Mouse (Mus musculus) hindbrain, embryonic 16.5 days (tissue): ENCODE measurements around the gene Retreg1. TPM values are rescaled to one million over a fixed set of nuclear protein-coding genes. Genes with fewer than 3 reads are reported as not detected.

Source experiments
- ATAC-seq: fragments of 200-750 bp; cut with Nextera tagmentation; 2 replicates; pipeline ENCODE4 v1.8.0; 2017; ENCODE audit warnings: moderate TSS enrichment, moderate library complexity
- H3K27ac ChIP-seq: fragments of 300-500 bp; sonication (generic); 2 replicates; pipeline ENCODE4 v1.5.1; 2014; ENCODE audit warnings: low read depth, mild to moderate bottlenecking, control low read depth, low read length, moderate library complexity
- H3K27me3 ChIP-seq: fragments of 300-500 bp; sonication (generic); replicated peaks from 2 replicates; pipeline ENCODE4 v1.6.1; 2014; ENCODE audit warnings: low read length; ENCODE audit not compliant: control insufficient read depth, insufficient read depth
- H3K36me3 ChIP-seq: fragments of 300-500 bp; sonication (generic); 2 replicates; pipeline ENCODE4 v1.6.1; 2014; ENCODE audit warnings: mild to moderate bottlenecking, low read length, moderate library complexity, mixed read lengths; ENCODE audit not compliant: control insufficient read depth, insufficient read depth
- H3K4me1 ChIP-seq: fragments of 300-500 bp; sonication (generic); 2 replicates; pipeline ENCODE4 v1.6.1; 2014; ENCODE audit warnings: low read depth, low read length; ENCODE audit not compliant: control insufficient read depth, insufficient read depth
- H3K4me2 ChIP-seq: fragments of 300-500 bp; sonication (generic); 2 replicates; pipeline ENCODE4 v1.6.1; 2014; ENCODE audit warnings: mild to moderate bottlenecking, low read length, control low read depth, moderate library complexity
- H3K4me3 ChIP-seq: fragments of 300-500 bp; sonication (generic); 2 replicates; pipeline ENCODE4 v1.5.1; 2014; ENCODE audit warnings: mild to moderate bottlenecking, low read length, control low read depth, moderate library complexity
- H3K9ac ChIP-seq: fragments of 300-500 bp; sonication (generic); 2 replicates; pipeline ENCODE4 v1.6.1; 2014; ENCODE audit warnings: low read depth, mild to moderate bottlenecking, control low read depth, low read length, moderate library complexity
- H3K9me3 ChIP-seq: fragments of 300-500 bp; sonication (generic); 2 replicates; pipeline ENCODE4 v1.6.1; 2014; ENCODE audit warnings: mild to moderate bottlenecking, low read length, moderate library complexity; ENCODE audit not compliant: control insufficient read depth
- WGBS: fragments of 180-500 bp; shearing (Covaris S2); extraction: QIAGEN DNeasy Blood & Tissue Kit; methylation state at CpG from one replicate; pipeline ENCODE4 v1.1.7; 2014; 5-methylcytosine and 5-hydroxymethylcytosine counted together
- polyA plus RNA-seq: library from polyadenylated mRNA; unstranded; fragments of >200 nt; fragmentation: Nextera tagmentation; extraction: Ambion mirVana; gene quantifications from 2 replicates; pipeline ENCODE4 v1.2.1, GENCODE M21; 2015

Retreg1 gene
- polyA plus RNA-seq, 1 experiment from 2014 or later = 19.0 TPM

GRCm38 (mm10) chr15:25948257-25949223 is 105.6 kb downstream of the Retreg1 start:
- H3K4me3 ChIP-seq = no peak overlapping the region
- no peaks in the 10 kb centered on the region for H3K4me1 ChIP-seq
- no peaks in the 10 kb centered on the region for H3K36me3 ChIP-seq
- no peak overlapping the region for H3K27ac ChIP-seq
- no peak overlapping the region for H3K4me2 ChIP-seq
- H3K9me3 ChIP-seq = no peaks in the 10 kb centered on the region
- H3K9ac ChIP-seq = no peak overlapping the region
- ATAC-seq = peak; percentile 61
- no peaks in the 10 kb centered on the region for H3K27me3 ChIP-seq
- WGBS = 78% methylated on average over 26 of the region's 26 CpGs

- no peaks in the 10 kb centered on the region for H3K27me3 ChIP-seq
- no peak for ATAC-seq
- peaks cover 2% of the 10 kb centered on the region for H3K4me1 ChIP-seq
- no peak overlapping the region for H3K9ac ChIP-seq
- no peaks in the 10 kb centered on the region for H3K36me3 ChIP-seq
- 76% methylated on average over 9 of the region's 9 CpGs for WGBS
- H3K9me3 ChIP-seq = no peaks in the 10 kb centered on the region
- H3K4me2 ChIP-seq = no peak overlapping the region
- no peak overlapping the region for H3K4me3 ChIP-seq
- no peak overlapping the region for H3K27ac ChIP-seq
Measured at GRCm38 (mm10) chr15:25949696-25950095, 106.7 kb downstream of the Retreg1 start.

GRCm38 (mm10) chr15:25950584-25950983 is 107.6 kb downstream of the Retreg1 start:
- ATAC-seq = no peak
- no peaks in the 10 kb centered on the region for H3K27me3 ChIP-seq
- no peak overlapping the region for H3K9ac ChIP-seq
- H3K9me3 ChIP-seq = no peaks in the 10 kb centered on the region
- H3K4me3 ChIP-seq = no peak overlapping the region
- peaks cover 4% of the 10 kb centered on the region for H3K4me1 ChIP-seq
- no peak overlapping the region for H3K4me2 ChIP-seq
- WGBS = 84% methylated on average over 5 of the region's 5 CpGs
- no peaks in the 10 kb centered on the region for H3K36me3 ChIP-seq
- no peak overlapping the region for H3K27ac ChIP-seq

GRCm38 (mm10) chr15:25951037-25951436 is 108.1 kb downstream of the Retreg1 start:
- H3K9ac ChIP-seq = no peak overlapping the region
- no peak overlapping the region for H3K4me2 ChIP-seq
- no peaks in the 10 kb centered on the region for H3K27me3 ChIP-seq
- H3K36me3 ChIP-seq = no peaks in the 10 kb centered on the region
- 80% methylated on average over 4 of the region's 4 CpGs for WGBS
- H3K4me1 ChIP-seq = peaks cover 4% of the 10 kb centered on the region
- no peak overlapping the region for H3K4me3 ChIP-seq
- H3K27ac ChIP-seq = no peak overlapping the region
- no peak for ATAC-seq
- H3K9me3 ChIP-seq = no peaks in the 10 kb centered on the region

GRCm38 (mm10) chr15:25956001-25956400 is 113.0 kb downstream of the Retreg1 start:
- 0 out of 2 replicates have a peak, but pooled peaks have one; percentile 1 for ATAC-seq
- no peaks in the 10 kb centered on the region for H3K36me3 ChIP-seq
- H3K27me3 ChIP-seq = no peaks in the 10 kb centered on the region
- no peak overlapping the region for H3K4me3 ChIP-seq
- H3K4me1 ChIP-seq = peaks cover 4% of the 10 kb centered on the region
- H3K9ac ChIP-seq = no peak overlapping the region
- H3K4me2 ChIP-seq = no peak overlapping the region
- H3K27ac ChIP-seq = no peak overlapping the region
- H3K9me3 ChIP-seq = no peaks in the 10 kb centered on the region
- 82% methylated on average over 5 of the region's 5 CpGs for whole genome bisulfite sequencing

GRCm38 (mm10) chr15:25956422-25957117 is 113.6 kb downstream of the Retreg1 start:
- peak; percentile 31; the same call in 1 of the 2 replicates for ATAC-seq
- no peak overlapping the region for H3K4me3 ChIP-seq
- H3K9ac ChIP-seq = no peak overlapping the region
- no peaks in the 10 kb centered on the region for H3K9me3 ChIP-seq
- WGBS = 55% methylated on average over 11 of the region's 11 CpGs
- H3K4me1 ChIP-seq = peaks cover 4% of the 10 kb centered on the region
- H3K4me2 ChIP-seq = no peak overlapping the region
- H3K27ac ChIP-seq = no peak overlapping the region
- H3K36me3 ChIP-seq = no peaks in the 10 kb centered on the region
- H3K27me3 ChIP-seq = no peaks in the 10 kb centered on the region

GRCm38 (mm10) chr15:25957651-25958050 is 114.7 kb downstream of the Retreg1 start:
- no peak for ATAC-seq
- H3K4me2 ChIP-seq = no peak overlapping the region
- no peak overlapping the region for H3K27ac ChIP-seq
- WGBS = 88% methylated on average over 10 of the region's 10 CpGs
- no peaks in the 10 kb centered on the region for H3K36me3 ChIP-seq
- H3K27me3 ChIP-seq = no peaks in the 10 kb centered on the region
- H3K9ac ChIP-seq = no peak overlapping the region; the same call in 1 of the 2 replicates
- H3K4me3 ChIP-seq = no peak overlapping the region
- H3K4me1 ChIP-seq = peaks cover 4% of the 10 kb centered on the region
- H3K9me3 ChIP-seq = no peaks in the 10 kb centered on the region

- Histone ChIP-seq H3K4me3 (no peak overlapping the region), H3K9me3 (no peaks in the 10 kb centered on the region), H3K27me3 (no peaks in the 10 kb centered on the region), H3K9ac (no peak overlapping the region), H3K4me2 (no peak overlapping the region), H3K27ac (no peak overlapping the region), H3K4me1 (peaks cover 4% of the 10 kb centered on the region), H3K36me3 (no peaks in the 10 kb centered on the region)
- ATAC-seq = peak; percentile 91
- WGBS = 23% methylated on average over 4 of the region's 5 CpGs
Measured at GRCm38 (mm10) chr15:25959375-25959774, 116.4 kb downstream of the Retreg1 start.

- WGBS = 85% methylated on average over 5 of the region's 5 CpGs
- no peak for ATAC-seq
- Histone ChIP-seq H3K4me2 (no peak overlapping the region), H3K4me1 (no peaks in the 10 kb centered on the region), H3K9ac (no peak overlapping the region), H3K27me3 (no peaks in the 10 kb centered on the region), H3K4me3 (no peak overlapping the region), H3K36me3 (no peaks in the 10 kb centered on the region), H3K9me3 (no peaks in the 10 kb centered on the region), H3K27ac (no peak overlapping the region)
Measured at GRCm38 (mm10) chr15:25960231-25960630, 117.3 kb downstream of the Retreg1 start.
